Mouse (Mus musculus): Measurements from ENCODE around the gene Gkn1.

GRCm38 (mm10) chr6:87350829-87351228 is at the start of gene Gkn1:
- no peak for TF ChIP-seq EP300 (IDR thresholded peaks at IDR 0.05; ENCODE audit: low read depth)
- TF ChIP-seq CTCF (IDR thresholded peaks at IDR 0.05; ENCODE audit: low read depth), result no peak

Measured in liver, postnatal 0 days (tissue).